Mouse (Mus musculus) lung, embryonic 16.5 days (tissue): ENCODE measurements at regions not wholly inside any gene's neighbourhood (a gene's known extent, or its start where the extent isn't known, plus 50 kb on each side); places are given as distances from the start of the nearest gene placed in this dataset.
A peak's percentile ranks its signal among the peaks of the same experiment; 100 is the strongest.

Experiments used
- ATAC-seq: fragments of 200-750 bp; cut with Nextera tagmentation; 2 replicates; pipeline ENCODE4 v1.8.0; 2017; ENCODE audit warnings: low read depth, mild to moderate bottlenecking, moderate library complexity
- H3K27ac ChIP-seq: fragments of 300-500 bp; sonication (generic); 2 replicates; pipeline ENCODE4 v1.5.1; 2014; ENCODE audit warnings: mild to moderate bottlenecking, control low read depth, low read length
- H3K27me3 ChIP-seq: fragments of 300-500 bp; sonication (generic); 2 replicates; pipeline ENCODE4 v1.6.1; 2014; ENCODE audit warnings: low read depth, low read length, mixed read lengths; ENCODE audit not compliant: control insufficient read depth, insufficient read depth
- H3K36me3 ChIP-seq: fragments of 300-500 bp; sonication (generic); 2 replicates; pipeline ENCODE4 v1.6.1; 2014; ENCODE audit warnings: low read length; ENCODE audit not compliant: control insufficient read depth, insufficient read depth
- H3K4me1 ChIP-seq: fragments of 300-500 bp; sonication (generic); replicated peaks from 2 replicates; pipeline ENCODE4 v1.6.1; 2014; ENCODE audit warnings: low read length, mixed read lengths; ENCODE audit not compliant: control insufficient read depth, insufficient read depth
- H3K4me2 ChIP-seq: fragments of 300-500 bp; sonication (generic); 2 replicates; pipeline ENCODE4 v1.6.1; 2014; ENCODE audit warnings: low read depth, low read length, control low read depth
- H3K4me3 ChIP-seq: fragments of 300-500 bp; sonication (generic); 2 replicates; pipeline ENCODE4 v1.5.1; 2014; ENCODE audit warnings: mild to moderate bottlenecking, low read length, control low read depth
- H3K9ac ChIP-seq: fragments of 300-500 bp; sonication (generic); 2 replicates; pipeline ENCODE4 v1.6.1; 2014; ENCODE audit warnings: low read length, control low read depth
- H3K9me3 ChIP-seq: fragments of 300-500 bp; sonication (generic); 2 replicates; pipeline ENCODE4 v1.6.1; 2016; ENCODE audit warnings: low read length; ENCODE audit not compliant: control insufficient read depth
- WGBS: fragments of 180-500 bp; shearing (Covaris S2); extraction: QIAGEN DNeasy Blood & Tissue Kit; methylation state at CpG from one replicate; pipeline ENCODE4 v1.1.7; 2014; 5-methylcytosine and 5-hydroxymethylcytosine counted together

DNA sequence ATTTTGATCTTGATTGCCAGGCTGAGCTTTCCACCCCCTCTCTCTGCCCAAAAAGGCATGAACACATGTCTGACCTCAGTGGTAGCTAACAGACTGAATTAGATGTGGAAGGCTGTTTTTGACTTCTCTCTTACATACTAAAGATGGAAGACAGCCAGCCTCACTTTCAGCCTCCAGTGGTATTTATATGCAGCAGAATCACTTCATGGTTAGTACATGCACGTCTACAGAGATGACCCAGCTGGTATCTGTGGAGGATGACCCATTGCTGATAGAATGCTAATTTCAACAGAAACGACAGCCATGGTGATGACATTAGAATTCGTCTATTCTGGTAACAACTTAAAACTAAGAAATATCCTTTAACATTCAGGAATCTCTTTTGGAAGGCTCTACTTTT lies 630.8 kb downstream of the Cetn3 start:
- WGBS = 55% methylated on average over 3 of the region's 3 CpGs
- peak; percentile 66; the same call in 1 of the 2 replicates for ATAC-seq
- Histone ChIP-seq H3K9ac (no peak overlapping the region), H3K4me3 (no peak overlapping the region), H3K27ac (no peak overlapping the region), H3K4me1 (no peaks in the 10 kb centered on the region), H3K27me3 (no peaks in the 10 kb centered on the region), H3K9me3 (no peaks in the 10 kb centered on the region), H3K4me2 (no peak overlapping the region), H3K36me3 (no peaks in the 10 kb centered on the region)

DNA sequence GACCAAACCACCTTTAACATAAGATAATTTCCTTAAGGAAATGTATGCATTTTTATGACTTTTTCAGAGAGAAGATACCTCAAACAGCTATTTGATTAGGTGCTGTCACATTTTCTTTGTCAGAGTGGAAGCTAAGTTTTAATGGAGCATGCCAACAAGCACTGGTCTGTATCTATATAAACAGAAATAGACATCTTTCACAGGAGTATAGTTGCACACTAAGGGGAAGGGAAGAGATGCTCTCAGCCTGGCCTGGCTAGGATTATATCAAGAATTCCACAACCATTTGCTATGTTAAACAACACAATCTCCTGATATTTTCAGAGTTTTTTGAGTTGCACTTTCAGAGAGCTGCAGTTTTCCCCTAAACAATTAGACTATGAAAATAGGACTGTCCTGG lies 638.1 kb downstream of the Cetn3 start:
- H3K4me1 ChIP-seq = no peaks in the 10 kb centered on the region
- H3K9me3 ChIP-seq = no peaks in the 10 kb centered on the region
- H3K9ac ChIP-seq = no peak overlapping the region
- H3K4me3 ChIP-seq = no peak overlapping the region
- H3K27me3 ChIP-seq = no peaks in the 10 kb centered on the region
- H3K4me2 ChIP-seq = no peak overlapping the region
- no peaks in the 10 kb centered on the region for H3K36me3 ChIP-seq
- no peak overlapping the region for H3K27ac ChIP-seq
- ATAC-seq = no peak

DNA sequence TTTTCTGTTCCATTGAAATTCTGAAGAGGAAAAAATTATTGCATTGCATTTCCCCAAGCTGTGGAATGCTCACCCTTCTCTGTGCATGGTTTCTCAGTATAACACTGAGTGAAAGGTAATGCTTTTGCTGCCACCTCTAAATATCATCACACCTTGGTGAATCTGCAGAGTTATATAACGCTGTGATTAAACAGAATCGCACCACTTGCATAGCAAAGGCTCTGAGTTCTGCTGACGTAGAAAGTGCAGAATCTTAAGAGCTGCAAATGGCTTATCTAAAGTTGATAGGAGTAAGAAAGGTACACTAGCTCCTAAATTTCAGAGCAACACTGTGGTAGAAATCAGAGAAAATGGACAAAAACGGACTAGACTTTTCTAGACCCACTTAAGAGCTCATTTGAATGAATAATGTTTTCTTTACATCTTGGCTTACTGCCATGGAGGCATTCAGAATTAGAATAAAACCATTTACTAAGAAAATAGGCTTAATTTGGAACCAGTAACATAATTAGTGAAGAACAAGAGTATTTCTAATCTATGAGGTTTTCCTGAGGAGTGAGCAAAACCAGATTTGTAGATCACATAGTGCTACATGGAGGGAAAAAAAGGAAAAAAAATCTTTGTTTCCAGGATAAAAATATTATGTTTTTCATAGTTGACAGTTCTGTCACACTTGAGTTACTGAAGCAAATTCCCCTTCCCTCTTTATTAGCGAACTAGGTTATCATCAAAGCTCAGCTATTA lies 641.2 kb downstream of the Cetn3 start:
- no peak overlapping the region for H3K9ac ChIP-seq
- no peak overlapping the region for H3K4me2 ChIP-seq
- no peak overlapping the region for H3K4me3 ChIP-seq
- H3K27me3 ChIP-seq = no peaks in the 10 kb centered on the region
- WGBS = 54% methylated on average over 5 of the region's 5 CpGs
- no peaks in the 10 kb centered on the region for H3K9me3 ChIP-seq
- no peaks in the 10 kb centered on the region for H3K36me3 ChIP-seq
- H3K4me1 ChIP-seq = no peaks in the 10 kb centered on the region
- no peak overlapping the region for H3K27ac ChIP-seq
- no peak for ATAC-seq

DNA sequence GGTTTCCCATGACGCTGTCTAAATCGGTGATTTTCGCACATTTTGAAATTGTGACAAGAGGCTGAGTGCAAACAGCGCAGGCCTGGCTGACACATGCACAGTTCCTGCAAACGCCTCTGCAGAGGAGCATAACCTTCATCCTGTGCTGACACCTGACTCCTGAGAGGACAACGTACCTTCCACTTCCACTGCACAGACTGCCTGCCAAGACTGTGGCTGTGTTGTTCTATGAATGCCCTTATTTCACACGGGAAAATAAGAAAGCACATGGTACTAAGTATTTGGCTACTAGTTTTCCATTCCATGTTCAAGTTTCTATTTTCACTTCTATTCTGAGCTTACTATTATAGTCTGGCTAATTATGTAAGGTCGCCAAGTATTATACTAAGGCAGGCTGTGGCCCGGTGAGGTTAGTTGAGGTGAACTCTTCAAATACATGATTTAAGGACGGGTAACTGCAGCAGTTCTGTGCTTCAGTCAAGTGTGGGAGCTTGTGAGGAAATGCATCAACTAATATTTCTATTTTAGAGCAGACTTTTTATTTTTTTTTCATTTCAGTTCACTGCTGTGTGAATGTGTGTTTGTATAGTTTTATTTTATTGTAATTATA lies 642.0 kb downstream of the Cetn3 start:
- Histone ChIP-seq H3K36me3 (no peaks in the 10 kb centered on the region), H3K4me1 (no peaks in the 10 kb centered on the region), H3K9ac (no peak overlapping the region), H3K27me3 (no peaks in the 10 kb centered on the region), H3K27ac (no peak overlapping the region), H3K4me3 (no peak overlapping the region), H3K9me3 (no peaks in the 10 kb centered on the region), H3K4me2 (no peak overlapping the region)
- whole genome bisulfite sequencing = 75% methylated on average over 10 of the region's 10 CpGs
- ATAC-seq = no peak

DNA sequence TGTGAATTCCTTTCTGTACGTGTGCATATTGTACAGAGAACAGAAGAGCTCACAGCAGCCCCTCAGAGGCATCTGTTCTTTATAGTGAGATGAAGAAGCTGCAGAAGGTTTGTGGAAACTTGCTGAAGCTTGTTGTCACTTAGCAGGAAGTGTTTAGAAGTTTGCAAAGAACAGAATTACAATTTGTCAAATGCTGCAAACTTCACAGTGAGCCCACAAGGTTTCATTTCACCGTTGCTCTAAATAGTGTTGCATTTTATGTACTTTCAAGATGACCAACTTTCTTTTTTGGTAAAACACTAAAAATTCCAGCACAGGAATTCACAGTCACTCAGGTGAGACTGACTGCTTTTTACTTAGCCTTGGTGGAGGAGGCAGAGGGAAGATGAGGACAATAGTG lies 649.5 kb downstream of the Cetn3 start:
- WGBS = 40% methylated on average over 2 of the region's 2 CpGs
- H3K4me3 ChIP-seq = no peak overlapping the region
- no peaks in the 10 kb centered on the region for H3K4me1 ChIP-seq
- ATAC-seq = no peak
- H3K36me3 ChIP-seq = no peaks in the 10 kb centered on the region
- H3K9ac ChIP-seq = no peak overlapping the region
- H3K4me2 ChIP-seq = no peak overlapping the region
- no peaks in the 10 kb centered on the region for H3K9me3 ChIP-seq
- H3K27ac ChIP-seq = no peak overlapping the region
- no peaks in the 10 kb centered on the region for H3K27me3 ChIP-seq

DNA sequence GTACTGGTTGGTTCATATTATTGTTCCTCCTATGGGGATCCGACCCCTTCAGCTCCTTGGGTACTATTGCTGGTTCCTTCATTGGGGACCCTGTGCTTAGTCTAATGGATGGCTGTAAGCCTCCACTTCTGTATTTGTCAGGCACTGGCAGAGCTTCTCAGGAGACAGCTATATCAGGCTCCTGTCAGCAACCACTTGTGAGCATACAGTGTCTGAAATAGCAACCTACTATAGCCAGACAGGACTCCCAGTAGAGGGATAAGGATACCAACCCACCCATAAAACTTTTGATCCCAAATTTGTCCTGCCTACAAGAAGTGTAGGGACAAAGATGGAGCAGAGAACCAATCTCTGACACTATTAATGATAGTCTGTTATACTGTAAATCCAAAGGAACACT lies 656.4 kb downstream of the Cetn3 start:
- H3K9me3 ChIP-seq = no peaks in the 10 kb centered on the region
- H3K4me3 ChIP-seq = no peak overlapping the region
- 73% methylated on average over 1 of the region's 1 CpGs for WGBS
- H3K27me3 ChIP-seq = no peaks in the 10 kb centered on the region
- no peak overlapping the region for H3K9ac ChIP-seq
- ATAC-seq = no peak
- no peaks in the 10 kb centered on the region for H3K36me3 ChIP-seq
- H3K4me2 ChIP-seq = no peak overlapping the region
- no peak overlapping the region for H3K27ac ChIP-seq
- no peaks in the 10 kb centered on the region for H3K4me1 ChIP-seq

DNA sequence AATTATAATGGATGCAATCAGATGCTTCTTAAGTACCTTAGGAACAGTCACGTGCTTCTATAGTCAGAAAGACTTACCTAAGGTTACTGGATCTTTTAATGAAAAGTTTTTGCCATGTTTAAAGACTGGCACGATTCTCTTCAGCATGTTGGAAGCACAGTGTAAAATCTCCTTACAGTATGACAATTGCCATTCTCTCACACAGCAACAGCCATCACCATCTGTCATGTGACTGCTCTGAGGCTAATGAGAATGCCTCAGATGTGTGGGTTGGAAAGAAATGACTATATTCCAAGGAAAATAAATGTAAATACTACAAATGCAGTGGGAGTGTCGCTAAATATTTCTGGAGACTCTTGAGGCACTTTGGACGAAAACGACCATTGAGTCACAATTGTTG lies 670.8 kb downstream of the Cetn3 start:
- Histone ChIP-seq H3K27me3 (no peaks in the 10 kb centered on the region), H3K4me3 (no peak overlapping the region), H3K27ac (no peak overlapping the region), H3K9me3 (no peaks in the 10 kb centered on the region), H3K4me1 (no peaks in the 10 kb centered on the region), H3K9ac (no peak overlapping the region), H3K36me3 (no peaks in the 10 kb centered on the region), H3K4me2 (no peak overlapping the region)
- 76% methylated on average over 5 of the region's 5 CpGs for WGBS
- no peak for ATAC-seq

DNA sequence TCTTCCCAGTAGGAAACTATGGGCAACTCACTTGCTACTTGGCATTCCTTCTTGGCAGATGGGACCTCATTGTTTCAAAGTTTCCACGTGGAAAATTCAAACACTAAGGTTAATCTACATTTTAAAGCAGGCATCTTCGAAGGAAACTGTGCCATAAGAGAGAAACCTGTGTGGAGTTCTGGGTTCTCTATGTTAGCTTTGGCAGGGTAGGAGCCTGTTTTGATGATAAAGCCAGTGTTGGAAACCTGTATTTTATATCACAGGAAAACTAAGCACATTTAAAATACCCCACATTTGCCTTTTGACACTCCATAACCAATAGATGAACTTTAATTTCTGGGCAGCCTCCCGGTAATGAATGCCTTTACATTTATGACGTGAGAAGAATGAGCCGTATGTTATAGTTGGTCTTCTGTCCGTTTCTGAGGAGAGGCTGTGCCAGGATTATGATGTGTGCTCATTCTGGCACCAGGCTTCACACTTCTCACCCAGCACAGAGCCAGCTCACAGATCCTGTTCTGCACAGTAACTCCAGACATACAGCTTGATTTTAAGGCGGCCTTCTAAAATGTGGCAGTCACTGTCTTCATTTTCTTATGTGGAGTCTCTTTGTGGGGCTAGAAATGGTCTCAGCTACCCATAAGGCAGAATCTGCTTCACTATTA lies 700.5 kb downstream of the Cetn3 start:
- no peaks in the 10 kb centered on the region for H3K4me1 ChIP-seq
- no peak overlapping the region for H3K27ac ChIP-seq
- no peaks in the 10 kb centered on the region for H3K36me3 ChIP-seq
- no peak overlapping the region for H3K4me3 ChIP-seq
- no peaks in the 10 kb centered on the region for H3K27me3 ChIP-seq
- WGBS = 64% methylated on average over 7 of the region's 7 CpGs
- H3K4me2 ChIP-seq = no peak overlapping the region
- H3K9ac ChIP-seq = no peak overlapping the region
- H3K9me3 ChIP-seq = no peaks in the 10 kb centered on the region
- no peak for ATAC-seq

DNA sequence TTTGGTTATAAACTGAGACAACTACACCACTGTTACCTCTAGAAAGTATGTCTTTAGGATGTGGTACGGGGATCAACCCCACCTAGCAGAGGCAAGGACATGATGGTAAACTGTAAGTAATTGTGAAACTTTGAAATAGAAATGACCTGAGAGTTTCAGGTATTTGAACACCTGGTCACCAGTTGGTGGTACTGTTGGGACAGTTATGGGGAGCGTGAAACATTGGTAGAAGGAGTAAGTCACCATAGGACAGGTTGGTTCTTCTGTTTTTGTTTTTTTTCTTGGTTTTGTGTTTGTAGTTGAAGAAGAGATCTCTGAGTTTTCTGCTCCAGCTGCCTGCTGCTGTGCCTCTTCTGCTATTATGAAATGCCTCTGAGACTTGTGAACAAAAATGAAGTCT lies 713.7 kb downstream of the Cetn3 start:
- no peak for ATAC-seq
- WGBS = 88% methylated on average over 2 of the region's 2 CpGs
- Histone ChIP-seq H3K36me3 (no peaks in the 10 kb centered on the region), H3K4me1 (no peaks in the 10 kb centered on the region), H3K9ac (no peak overlapping the region), H3K9me3 (no peaks in the 10 kb centered on the region), H3K27me3 (no peaks in the 10 kb centered on the region), H3K4me3 (no peak overlapping the region), H3K27ac (no peak overlapping the region), H3K4me2 (no peak overlapping the region)
